Mouse (Mus musculus): ENCODE results near the gene Phf11a. TPM values are rescaled to one million over a fixed set of nuclear protein-coding genes. Genes with fewer than 3 reads are reported as not detected.
"Not testable (repeated sequence)": the region's sequence is repeated elsewhere in the genome, so short reads cannot be mapped to it uniquely, and the experiment has no call there.

The Phf11a gene
- polyA plus RNA-seq (2011; ENCODE audit: insufficient read depth, insufficient read length, low read depth, missing spikeins), result not detected in 2 replicates

DNA sequence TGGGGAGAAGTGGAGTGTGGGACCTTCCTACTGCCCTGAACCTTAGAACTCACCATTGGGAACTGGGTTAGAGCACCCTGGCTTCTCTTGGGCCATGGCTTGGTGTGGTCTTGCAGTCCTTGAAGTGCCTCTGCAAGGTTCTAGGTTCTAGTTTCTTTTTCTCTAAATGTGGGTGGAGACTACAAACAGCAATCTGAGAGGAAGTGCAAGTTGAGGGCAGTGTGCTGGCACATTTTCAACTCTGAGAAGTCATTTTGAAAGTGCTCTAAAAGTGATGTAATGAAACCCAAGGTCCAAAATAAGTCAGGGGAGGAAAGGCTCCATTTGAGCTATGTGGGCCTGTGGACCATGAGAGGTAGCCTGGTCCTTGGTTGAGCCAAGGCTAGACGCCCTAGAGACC, at the start of gene Phf11a:
TSS of gene Phf11a (minus strand) at position 132 of the 400 bp plus-strand sequence.
- H3K9me3 ChIP-seq (replicated peaks; ENCODE audit: control insufficient read depth, insufficient read depth, low read length, poor library complexity, severe bottlenecking); H3K4me1 ChIP-seq (ENCODE audit: control insufficient read depth, insufficient read depth, low read length); H3K36me3 ChIP-seq (ENCODE audit: control insufficient read depth, insufficient read depth, low read length, poor library complexity, severe bottlenecking); H3K9ac ChIP-seq (ENCODE audit: low read depth, poor library complexity, severe bottlenecking); H3K27ac ChIP-seq (ENCODE audit: insufficient read depth, low read length); H3K4me3 ChIP-seq (ENCODE audit: low read depth, low read length); H3K27me3 ChIP-seq (ENCODE audit: control insufficient read depth, insufficient read depth, low read length, poor library complexity, severe bottlenecking): not testable (repeated sequence)

- not testable (repeated sequence) for H3K27me3 ChIP-seq (ENCODE audit: control insufficient read depth, insufficient read depth, low read length, poor library complexity, severe bottlenecking); H3K36me3 ChIP-seq (ENCODE audit: control insufficient read depth, insufficient read depth, low read length, poor library complexity, severe bottlenecking); H3K4me1 ChIP-seq (ENCODE audit: control insufficient read depth, insufficient read depth, low read length); H3K9me3 ChIP-seq (replicated peaks; ENCODE audit: control insufficient read depth, insufficient read depth, low read length, poor library complexity, severe bottlenecking); H3K4me3 ChIP-seq (ENCODE audit: low read depth, low read length); H3K9ac ChIP-seq (ENCODE audit: low read depth, poor library complexity, severe bottlenecking); H3K27ac ChIP-seq (ENCODE audit: insufficient read depth, low read length)
Measured at GRCm38 (mm10) chr14:59341189-59341588, 43.9 kb upstream of the Phf11a start, which contains the start of gene Phf11b. Phf11b (minus strand) TSS chr14:59341351.

DNA sequence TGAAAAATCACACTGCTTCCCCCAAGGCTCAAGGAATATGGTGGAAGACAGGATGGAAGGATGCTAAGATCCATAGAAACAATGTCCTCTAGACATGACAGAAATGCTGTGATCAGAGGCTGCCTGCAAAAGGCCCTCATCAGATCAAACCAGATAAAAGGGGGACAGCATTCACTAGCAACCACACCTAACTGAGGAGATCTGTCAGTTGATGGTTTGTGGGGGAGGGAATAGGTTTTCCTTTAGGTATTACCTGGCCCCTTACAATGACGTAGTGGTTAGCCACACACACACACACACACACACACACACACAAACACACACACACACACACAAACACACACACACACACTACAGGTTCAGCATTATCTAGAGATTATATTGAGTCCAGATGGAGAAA, 42.2 kb upstream of the Phf11a start:
- Histone ChIP-seq H3K36me3 (ENCODE audit: control insufficient read depth, insufficient read depth, low read length, poor library complexity, severe bottlenecking) (no peaks in the 10 kb centered on the region), H3K9ac (ENCODE audit: low read depth, poor library complexity, severe bottlenecking) (no peak overlapping the region), H3K27me3 (ENCODE audit: control insufficient read depth, insufficient read depth, low read length, poor library complexity, severe bottlenecking) (no peaks in the 10 kb centered on the region), H3K9me3 (replicated peaks; ENCODE audit: control insufficient read depth, insufficient read depth, low read length, poor library complexity, severe bottlenecking) (no peaks in the 10 kb centered on the region), H3K4me1 (ENCODE audit: control insufficient read depth, insufficient read depth, low read length) (no peaks in the 10 kb centered on the region), H3K4me3 (ENCODE audit: low read depth, low read length) (no peak overlapping the region), H3K27ac (ENCODE audit: insufficient read depth, low read length) (no peak overlapping the region)
- TF ChIP-seq EP300 (IDR thresholded peaks at IDR 0.05; ENCODE audit: insufficient read depth, low read depth, low read length) (no peak), POLR2A (IDR thresholded peaks at IDR 0.05; ENCODE audit: insufficient read depth, low read length) (no peak), CTCF (IDR thresholded peaks at IDR 0.05; ENCODE audit: low read depth, low read length) (no peak)

GRCm38 (mm10) chr14:59336056-59336455, 38.7 kb upstream of the Phf11a start:
- not testable (repeated sequence) for H3K27ac ChIP-seq (ENCODE audit: insufficient read depth, low read length); H3K4me1 ChIP-seq (ENCODE audit: control insufficient read depth, insufficient read depth, low read length); H3K4me3 ChIP-seq (ENCODE audit: low read depth, low read length); H3K36me3 ChIP-seq (ENCODE audit: control insufficient read depth, insufficient read depth, low read length, poor library complexity, severe bottlenecking); H3K9me3 ChIP-seq (replicated peaks; ENCODE audit: control insufficient read depth, insufficient read depth, low read length, poor library complexity, severe bottlenecking); H3K9ac ChIP-seq (ENCODE audit: low read depth, poor library complexity, severe bottlenecking); H3K27me3 ChIP-seq (ENCODE audit: control insufficient read depth, insufficient read depth, low read length, poor library complexity, severe bottlenecking)

DNA sequence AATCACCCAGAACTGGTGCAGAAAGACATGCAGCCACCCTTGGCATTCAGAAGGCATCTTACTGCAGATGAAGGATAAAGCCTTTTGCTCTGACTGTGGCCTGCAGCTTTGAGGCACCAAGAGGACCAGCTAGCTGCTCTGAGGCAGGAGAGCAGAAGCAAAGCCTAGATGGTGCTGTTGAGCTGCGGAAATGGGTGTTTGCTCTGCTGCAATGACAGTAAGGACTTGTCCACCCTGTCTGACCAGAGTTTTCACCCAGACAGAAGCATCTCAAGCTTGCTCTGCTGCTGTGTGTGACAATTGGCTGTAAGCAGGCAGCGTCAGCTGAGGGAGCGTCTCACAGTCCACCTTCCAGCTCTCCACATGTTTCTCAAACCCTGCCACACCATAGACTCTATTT, 33.2 kb upstream of the Phf11a start:
- peak; percentile 40 for TF ChIP-seq CTCF (IDR thresholded peaks at IDR 0.05; ENCODE audit: low read depth, low read length)
- not testable (repeated sequence) for H3K27me3 ChIP-seq (ENCODE audit: control insufficient read depth, insufficient read depth, low read length, poor library complexity, severe bottlenecking); H3K9me3 ChIP-seq (replicated peaks; ENCODE audit: control insufficient read depth, insufficient read depth, low read length, poor library complexity, severe bottlenecking); H3K4me3 ChIP-seq (ENCODE audit: low read depth, low read length); H3K9ac ChIP-seq (ENCODE audit: low read depth, poor library complexity, severe bottlenecking); H3K27ac ChIP-seq (ENCODE audit: insufficient read depth, low read length); H3K36me3 ChIP-seq (ENCODE audit: control insufficient read depth, insufficient read depth, low read length, poor library complexity, severe bottlenecking); H3K4me1 ChIP-seq (ENCODE audit: control insufficient read depth, insufficient read depth, low read length)

GRCm38 (mm10) chr14:59319970-59320369, 22.6 kb upstream of the Phf11a start:
- not testable (repeated sequence) for H3K9ac ChIP-seq (ENCODE audit: low read depth, poor library complexity, severe bottlenecking); H3K4me1 ChIP-seq (ENCODE audit: control insufficient read depth, insufficient read depth, low read length); H3K9me3 ChIP-seq (replicated peaks; ENCODE audit: control insufficient read depth, insufficient read depth, low read length, poor library complexity, severe bottlenecking); H3K27me3 ChIP-seq (ENCODE audit: control insufficient read depth, insufficient read depth, low read length, poor library complexity, severe bottlenecking); H3K4me3 ChIP-seq (ENCODE audit: low read depth, low read length); H3K36me3 ChIP-seq (ENCODE audit: control insufficient read depth, insufficient read depth, low read length, poor library complexity, severe bottlenecking); H3K27ac ChIP-seq (ENCODE audit: insufficient read depth, low read length)

- not testable (repeated sequence) for H3K27ac ChIP-seq (ENCODE audit: insufficient read depth, low read length); H3K9me3 ChIP-seq (replicated peaks; ENCODE audit: control insufficient read depth, insufficient read depth, low read length, poor library complexity, severe bottlenecking); H3K27me3 ChIP-seq (ENCODE audit: control insufficient read depth, insufficient read depth, low read length, poor library complexity, severe bottlenecking); H3K4me1 ChIP-seq (ENCODE audit: control insufficient read depth, insufficient read depth, low read length); H3K36me3 ChIP-seq (ENCODE audit: control insufficient read depth, insufficient read depth, low read length, poor library complexity, severe bottlenecking); H3K4me3 ChIP-seq (ENCODE audit: low read depth, low read length); H3K9ac ChIP-seq (ENCODE audit: low read depth, poor library complexity, severe bottlenecking)
Measured at GRCm38 (mm10) chr14:59319036-59319435, 21.7 kb upstream of the Phf11a start.

DNA sequence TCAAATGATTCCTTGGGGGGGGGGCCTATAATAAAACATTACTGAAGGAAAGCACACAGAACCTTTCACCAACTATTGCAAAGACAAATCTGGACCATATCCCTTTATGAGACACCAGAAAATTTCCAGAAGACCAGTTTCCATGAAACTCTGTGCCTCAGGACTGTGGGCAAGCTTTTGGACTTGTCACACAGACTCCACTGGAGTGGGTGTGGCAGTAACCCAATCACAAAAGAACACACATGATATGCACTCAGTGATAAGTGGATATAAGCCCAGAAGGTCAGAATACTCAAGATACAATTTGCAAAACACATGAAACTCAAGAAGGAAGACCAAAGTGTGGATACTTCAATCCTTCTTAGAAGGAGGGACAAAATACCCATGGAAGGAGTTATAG, 5.6 kb downstream of the Phf11a start:
- H3K27ac ChIP-seq (ENCODE audit: insufficient read depth, low read length); H3K27me3 ChIP-seq (ENCODE audit: control insufficient read depth, insufficient read depth, low read length, poor library complexity, severe bottlenecking); H3K9ac ChIP-seq (ENCODE audit: low read depth, poor library complexity, severe bottlenecking); H3K4me3 ChIP-seq (ENCODE audit: low read depth, low read length); H3K4me1 ChIP-seq (ENCODE audit: control insufficient read depth, insufficient read depth, low read length); H3K9me3 ChIP-seq (replicated peaks; ENCODE audit: control insufficient read depth, insufficient read depth, low read length, poor library complexity, severe bottlenecking); H3K36me3 ChIP-seq (ENCODE audit: control insufficient read depth, insufficient read depth, low read length, poor library complexity, severe bottlenecking): not testable (repeated sequence)

DNA sequence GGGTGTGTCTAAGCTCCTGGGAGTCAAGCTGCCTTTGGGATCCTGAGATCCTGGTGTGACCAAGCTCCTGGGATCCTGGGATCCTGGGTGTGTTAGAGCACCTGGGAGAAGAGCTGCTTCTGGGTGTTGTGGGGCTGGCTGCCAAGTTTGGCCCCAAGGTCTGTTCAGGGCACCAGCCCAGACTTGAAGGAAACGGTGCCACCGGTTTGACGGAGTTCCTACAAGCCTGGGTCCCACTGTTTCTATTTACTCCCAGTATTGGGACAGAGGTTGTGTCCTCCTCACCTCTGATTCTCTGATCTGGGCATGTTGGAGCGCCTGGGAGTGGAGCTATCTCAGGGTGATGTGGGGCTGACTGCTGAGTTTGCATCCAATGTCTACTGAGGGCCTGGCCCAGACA, 22.4 kb downstream of the Phf11a start:
- not testable (repeated sequence) for H3K27ac ChIP-seq (ENCODE audit: insufficient read depth, low read length); H3K4me1 ChIP-seq (ENCODE audit: control insufficient read depth, insufficient read depth, low read length); H3K27me3 ChIP-seq (ENCODE audit: control insufficient read depth, insufficient read depth, low read length, poor library complexity, severe bottlenecking); H3K36me3 ChIP-seq (ENCODE audit: control insufficient read depth, insufficient read depth, low read length, poor library complexity, severe bottlenecking); H3K4me3 ChIP-seq (ENCODE audit: low read depth, low read length); H3K9ac ChIP-seq (ENCODE audit: low read depth, poor library complexity, severe bottlenecking); H3K9me3 ChIP-seq (replicated peaks; ENCODE audit: control insufficient read depth, insufficient read depth, low read length, poor library complexity, severe bottlenecking)
